Mouse (Mus musculus) hindbrain, embryonic 11.5 days (tissue): ENCODE results near the gene Atm. TPM values are rescaled to one million over a fixed set of nuclear protein-coding genes. Genes with fewer than 3 reads are reported as not detected.

Experiments used
- ATAC-seq: fragments of 200-750 bp; cut with Nextera tagmentation; 2 replicates; pipeline ENCODE4 v1.8.0; 2017; ENCODE audit warnings: mild to moderate bottlenecking, moderate TSS enrichment, moderate library complexity; ENCODE audit not compliant: low FRiP score
- DNase-seq: peaks from one replicate; pipeline ENCODE4 v3.0.0-alpha.2; 2015; ENCODE audit warnings: low spot score
- H3K27ac ChIP-seq: fragments of 300-500 bp; sonication (generic); 2 replicates; pipeline ENCODE4 v1.5.1; 2014; ENCODE audit warnings: mild to moderate bottlenecking, low read depth, low read length
- H3K27me3 ChIP-seq: fragments of 300-500 bp; sonication (generic); 2 replicates; pipeline ENCODE4 v1.6.1; 2014; ENCODE audit warnings: mild to moderate bottlenecking, low read length, moderate library complexity, mixed read lengths; ENCODE audit not compliant: control insufficient read depth, insufficient read depth
- H3K36me3 ChIP-seq: fragments of 300-500 bp; sonication (generic); 2 replicates; pipeline ENCODE4 v1.6.1; 2014; ENCODE audit warnings: mild to moderate bottlenecking, low read length, moderate library complexity, mixed read lengths; ENCODE audit not compliant: control insufficient read depth, insufficient read depth
- H3K4me1 ChIP-seq: fragments of 300-500 bp; sonication (generic); replicated peaks from 2 replicates; pipeline ENCODE4 v1.6.1; 2014; ENCODE audit warnings: low read length, mixed read lengths; ENCODE audit not compliant: control insufficient read depth, insufficient read depth
- H3K4me2 ChIP-seq: fragments of 300-500 bp; sonication (generic); replicated peaks from 2 replicates; pipeline ENCODE4 v1.6.1; 2014; ENCODE audit warnings: mild to moderate bottlenecking, low read depth, low read length
- H3K4me3 ChIP-seq: fragments of 300-500 bp; sonication (generic); 2 replicates; pipeline ENCODE4 v1.5.1; 2014; ENCODE audit warnings: low read depth, low read length
- H3K9ac ChIP-seq: fragments of 300-500 bp; sonication (generic); 2 replicates; pipeline ENCODE4 v1.6.1; 2014; ENCODE audit warnings: low read depth, low read length
- H3K9me3 ChIP-seq: fragments of 300-500 bp; sonication (generic); 2 replicates; pipeline ENCODE4 v1.6.1; 2016; ENCODE audit warnings: low read length; ENCODE audit not compliant: control insufficient read depth
- WGBS: fragments of 180-500 bp; shearing (Covaris S2); extraction: QIAGEN DNeasy Blood & Tissue Kit; methylation state at CpG from one replicate; pipeline ENCODE4 v1.1.7; 2014; 5-methylcytosine and 5-hydroxymethylcytosine counted together
- polyA plus RNA-seq: library from polyadenylated mRNA; unstranded; fragments of >200 nt; fragmentation: Nextera tagmentation; extraction: Ambion mirVana; gene quantifications from 2 replicates; pipeline ENCODE4 v1.2.1, GENCODE M21; 2014

Gene Atm
- polyA plus RNA-seq, 1 experiment from 2014 or later, result 23.3 TPM

- 86% methylated on average over 3 of the region's 3 CpGs for WGBS
- no peak for DNase-seq
- no peak for ATAC-seq
- H3K9ac ChIP-seq, result no peak overlapping the region
- H3K27ac ChIP-seq, result no peak overlapping the region
- H3K4me1 ChIP-seq, result no peaks in the 10 kb centered on the region
- H3K9me3 ChIP-seq, result no peaks in the 10 kb centered on the region
- no peaks in the 10 kb centered on the region for H3K36me3 ChIP-seq
- H3K4me2 ChIP-seq, result no peak overlapping the region
- no peaks in the 10 kb centered on the region for H3K27me3 ChIP-seq
- no peak overlapping the region for H3K4me3 ChIP-seq
Measured at GRCm38 (mm10) chr9:53426726-53427125, 109.8 kb downstream of the Atm start.

GRCm38 (mm10) chr9:53422133-53422896, 114.2 kb downstream of the Atm start:
- no peak overlapping the region for H3K27ac ChIP-seq
- no peaks in the 10 kb centered on the region for H3K36me3 ChIP-seq
- no peak overlapping the region for H3K9ac ChIP-seq
- ATAC-seq, result no peak
- no peaks in the 10 kb centered on the region for H3K9me3 ChIP-seq
- H3K4me3 ChIP-seq, result no peak overlapping the region
- no peaks in the 10 kb centered on the region for H3K27me3 ChIP-seq
- no peak overlapping the region for H3K4me2 ChIP-seq
- DNase-seq, result no peak
- 77% methylated on average over 9 of the region's 9 CpGs for WGBS
- H3K4me1 ChIP-seq, result no peaks in the 10 kb centered on the region

DNA sequence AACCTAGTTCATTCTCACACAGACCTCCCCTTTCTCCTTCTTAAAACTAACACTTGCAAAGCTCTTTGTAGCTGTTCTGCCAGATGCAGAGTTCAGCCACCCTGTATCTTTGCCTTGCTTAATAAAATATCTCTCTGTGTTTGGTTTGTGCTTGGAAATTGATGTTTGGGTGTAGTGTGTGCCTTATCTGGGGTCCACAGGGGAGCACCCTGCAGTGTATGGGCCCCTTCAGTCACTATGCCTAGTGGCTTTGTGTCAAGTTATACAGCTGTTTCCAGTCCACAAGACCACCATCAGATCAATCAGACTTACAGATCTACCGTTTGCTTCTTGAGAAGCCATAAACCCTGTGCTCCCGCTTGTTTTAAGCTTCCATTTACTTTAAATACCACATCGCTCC, 127.1 kb downstream of the Atm start:
- Histone ChIP-seq H3K4me3 (no peak overlapping the region), H3K9me3 (no peaks in the 10 kb centered on the region), H3K27me3 (no peaks in the 10 kb centered on the region), H3K9ac (no peak overlapping the region), H3K36me3 (no peaks in the 10 kb centered on the region), H3K4me2 (no peak overlapping the region), H3K27ac (no peak overlapping the region), H3K4me1 (no peaks in the 10 kb centered on the region)
- no peak for ATAC-seq
- 95% methylated on average over 3 of the region's 3 CpGs for whole genome bisulfite sequencing
- no peak for DNase-seq

DNA sequence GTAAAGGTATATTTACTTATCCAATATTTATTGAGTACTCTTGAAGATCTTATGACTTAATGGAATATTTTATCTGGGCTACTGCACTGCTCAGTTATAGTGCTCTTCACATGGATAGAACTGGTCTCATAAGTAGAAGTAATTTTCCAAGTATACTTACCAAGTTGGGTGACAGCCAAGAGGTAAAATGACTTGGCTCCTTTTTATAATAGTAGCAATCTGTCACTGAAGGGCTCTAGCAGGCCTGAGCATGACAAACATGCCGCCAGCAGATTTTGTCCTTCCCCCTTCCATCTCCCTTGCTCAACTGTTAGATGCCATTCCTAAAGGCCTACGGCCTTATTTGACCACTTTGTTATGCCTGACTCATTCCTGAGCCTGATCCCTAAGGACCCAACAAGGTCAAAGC, 127.6 kb downstream of the Atm start:
- H3K27ac ChIP-seq, result no peak overlapping the region
- H3K9me3 ChIP-seq, result no peaks in the 10 kb centered on the region
- no peaks in the 10 kb centered on the region for H3K36me3 ChIP-seq
- no peaks in the 10 kb centered on the region for H3K4me1 ChIP-seq
- ATAC-seq (no peak), DNase-seq (no peak)
- no peak overlapping the region for H3K4me2 ChIP-seq
- no peak overlapping the region for H3K9ac ChIP-seq
- no peaks in the 10 kb centered on the region for H3K27me3 ChIP-seq
- H3K4me3 ChIP-seq, result no peak overlapping the region
- WGBS, result 89% methylated on average over 2 of the region's 2 CpGs

GRCm38 (mm10) chr9:53408548-53408947, 128.0 kb downstream of the Atm start:
- H3K4me3 ChIP-seq, result no peak overlapping the region
- ATAC-seq, result no peak
- DNase-seq, result no peak
- no peak overlapping the region for H3K4me2 ChIP-seq
- H3K4me1 ChIP-seq, result no peaks in the 10 kb centered on the region
- H3K36me3 ChIP-seq, result no peaks in the 10 kb centered on the region
- 86% methylated on average over 4 of the region's 4 CpGs for WGBS
- H3K27me3 ChIP-seq, result no peaks in the 10 kb centered on the region
- no peak overlapping the region for H3K9ac ChIP-seq
- H3K27ac ChIP-seq, result no peak overlapping the region
- H3K9me3 ChIP-seq, result no peaks in the 10 kb centered on the region

- 29% methylated on average over 21 of the region's 21 CpGs for WGBS
Measured at GRCm38 (mm10) chr9:53404753-53405722, 131.5 kb downstream of the Atm start.

GRCm38 (mm10) chr9:53404050-53404752, 132.3 kb downstream of the Atm start:
- H3K9me3 ChIP-seq, result no peaks in the 10 kb centered on the region
- no peaks in the 10 kb centered on the region for H3K36me3 ChIP-seq
- no peak overlapping the region for H3K27ac ChIP-seq
- no peaks in the 10 kb centered on the region for H3K27me3 ChIP-seq
- H3K4me1 ChIP-seq, result no peaks in the 10 kb centered on the region
- no peak overlapping the region for H3K4me3 ChIP-seq
- 88% methylated on average over 6 of the region's 6 CpGs for WGBS
- H3K4me2 ChIP-seq, result no peak overlapping the region
- no peak overlapping the region for H3K9ac ChIP-seq
- ATAC-seq (peak; percentile 46; the same call in 1 of the 2 replicates), DNase-seq (no peak)

More at GRCm38 (mm10) chr9:53404753-53405722, 131.5 kb downstream of the Atm start:
- no peaks in the 10 kb centered on the region for H3K27me3 ChIP-seq
- no peaks in the 10 kb centered on the region for H3K36me3 ChIP-seq
- H3K9me3 ChIP-seq, result no peaks in the 10 kb centered on the region
- peak overlapping the region; percentile 60 for H3K9ac ChIP-seq
- H3K4me3 ChIP-seq, result peak overlapping the region; percentile 30
- DNase-seq, result peak; percentile 90
- H3K4me1 ChIP-seq, result no peaks in the 10 kb centered on the region
- H3K4me2 ChIP-seq, result peak overlapping the region; percentile 42
- peak; percentile 94 for ATAC-seq
- peak overlapping the region; percentile 60 for H3K27ac ChIP-seq

DNA sequence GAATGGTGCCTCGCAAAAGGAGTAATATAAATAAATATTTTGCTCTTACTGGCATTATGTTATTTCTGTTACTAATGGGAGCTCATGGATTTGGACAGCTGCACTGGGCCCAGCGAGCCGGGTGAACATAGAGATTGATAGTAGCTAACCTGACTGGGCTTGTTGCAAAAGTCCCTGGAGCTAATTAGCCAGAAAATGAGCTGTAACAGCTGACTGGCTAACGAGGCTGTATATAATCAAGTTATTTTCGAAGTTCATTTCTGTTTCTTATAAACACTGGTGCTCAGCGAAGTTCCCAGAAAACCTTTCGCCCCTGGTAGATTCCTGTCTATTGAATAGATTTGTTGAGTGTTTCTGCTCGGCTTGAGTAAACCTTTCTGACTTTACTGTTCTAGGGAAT, 133.5 kb downstream of the Atm start:
- H3K4me3 ChIP-seq, result no peak overlapping the region
- H3K36me3 ChIP-seq, result no peaks in the 10 kb centered on the region
- H3K4me2 ChIP-seq, result no peak overlapping the region
- ATAC-seq (no peak), DNase-seq (no peak)
- H3K4me1 ChIP-seq, result no peaks in the 10 kb centered on the region
- no peaks in the 10 kb centered on the region for H3K9me3 ChIP-seq
- H3K27me3 ChIP-seq, result no peaks in the 10 kb centered on the region
- no peak overlapping the region for H3K9ac ChIP-seq
- H3K27ac ChIP-seq, result no peak overlapping the region
- 78% methylated on average over 8 of the region's 8 CpGs for WGBS
